Mouse (Mus musculus) activated CD4-positive, CD25-positive, alpha-beta regulatory T cell, adult 9 weeks (primary cell): Measurements from ENCODE around the gene Rfc5. TPM values are rescaled to one million over a fixed set of nuclear protein-coding genes. Genes with fewer than 3 reads are reported as not detected.

Experiments used
- polyA plus RNA-seq: library from polyadenylated mRNA; unstranded; fragments of 100-300 nt; shearing (Covaris generic); gene quantifications from one replicate; pipeline ENCODE4 v1.2.1, GENCODE M21; 2017

The Rfc5 gene
- polyA plus RNA-seq, result 35.0 TPM

GRCm38 (mm10) chr5:117388877-117389276 lies at the start of gene Rfc5:
TSS of gene Rfc5 (minus strand) at chr5:117389047.

GRCm38 (mm10) chr5:117413507-117414501 lies 25.0 kb upstream of the Rfc5 start, which contains the start of gene Ksr2:
TSS of gene Ksr2 (plus strand) at chr5:117414000.

GRCm38 (mm10) chr5:117357129-117357477 lies 31.7 kb downstream of the Rfc5 start, which contains the start of gene Wsb2:
TSS of gene Wsb2 (plus strand) at chr5:117357304.

Other genes with a start within 250 kb of the Rfc5 start
- gene Pebp1, start 101.4 kb downstream of the Rfc5 start, polyA plus RNA-seq, result 277 TPM
- gene Vsig10, start 70.0 kb downstream of the Rfc5 start, polyA plus RNA-seq, result 11.3 TPM
- gene Wsb2, start 31.7 kb downstream of the Rfc5 start, polyA plus RNA-seq, result 6.6 TPM
- gene Ksr2, start 25.0 kb upstream of the Rfc5 start, polyA plus RNA-seq, result 1.5 TPM